Mouse (Mus musculus) stomach, embryonic 16.5 days (tissue): ENCODE results near the gene Ddx49. TPM values are rescaled to one million over a fixed set of nuclear protein-coding genes. Genes with fewer than 3 reads are reported as not detected.

Experiments
- ATAC-seq: fragments of 200-750 bp; cut with Nextera tagmentation; 2 replicates; pipeline ENCODE4 v1.8.0; 2017; ENCODE audit warnings: moderate number of reproducible peaks, moderate TSS enrichment; ENCODE audit not compliant: insufficient read depth, low FRiP score
- H3K27ac ChIP-seq: fragments of 300-500 bp; sonication (generic); 2 replicates; pipeline ENCODE4 v1.5.1; 2014; ENCODE audit warnings: low read length
- H3K27me3 ChIP-seq: fragments of 300-500 bp; sonication (generic); 2 replicates; pipeline ENCODE4 v1.6.1; 2014; ENCODE audit warnings: low read length, control low read depth, mixed read lengths; ENCODE audit not compliant: control insufficient read depth, insufficient read depth
- H3K36me3 ChIP-seq: fragments of 300-500 bp; sonication (generic); 2 replicates; pipeline ENCODE4 v1.6.1; 2014; ENCODE audit warnings: low read length; ENCODE audit not compliant: control insufficient read depth, insufficient read depth
- H3K4me1 ChIP-seq: fragments of 300-500 bp; sonication (generic); 2 replicates; pipeline ENCODE4 v1.6.1; 2014; ENCODE audit warnings: low read length, control low read depth, mixed read lengths; ENCODE audit not compliant: control insufficient read depth, insufficient read depth
- H3K4me2 ChIP-seq: fragments of 300-500 bp; sonication (generic); 2 replicates; pipeline ENCODE4 v1.6.1; 2014; ENCODE audit warnings: low read depth, low read length, mixed read lengths
- H3K4me3 ChIP-seq: fragments of 300-500 bp; sonication (generic); replicated peaks from 2 replicates; pipeline ENCODE4 v1.5.1; 2014; ENCODE audit warnings: mild to moderate bottlenecking, low read length
- H3K9ac ChIP-seq: fragments of 300-500 bp; sonication (generic); 2 replicates; pipeline ENCODE4 v1.6.1; 2014; ENCODE audit warnings: low read length
- H3K9me3 ChIP-seq: fragments of 300-500 bp; sonication (generic); replicated peaks from 2 replicates; pipeline ENCODE4 v1.6.1; 2016; ENCODE audit warnings: low read length, control low read depth; ENCODE audit not compliant: control insufficient read depth
- WGBS: fragments of 180-500 bp; shearing (Covaris S2); extraction: QIAGEN DNeasy Blood & Tissue Kit; methylation state at CpG from one replicate; pipeline ENCODE4 v1.1.7; 2014; 5-methylcytosine and 5-hydroxymethylcytosine counted together
- polyA plus RNA-seq: library from polyadenylated mRNA; unstranded; fragments of >200 nt; fragmentation: Nextera tagmentation; extraction: Ambion mirVana; gene quantifications from 2 replicates; pipeline ENCODE4 v1.2.1, GENCODE M21; 2015

Gene Ddx49
- polyA plus RNA-seq, 1 experiment from 2014 or later, result 48.8 TPM

DNA sequence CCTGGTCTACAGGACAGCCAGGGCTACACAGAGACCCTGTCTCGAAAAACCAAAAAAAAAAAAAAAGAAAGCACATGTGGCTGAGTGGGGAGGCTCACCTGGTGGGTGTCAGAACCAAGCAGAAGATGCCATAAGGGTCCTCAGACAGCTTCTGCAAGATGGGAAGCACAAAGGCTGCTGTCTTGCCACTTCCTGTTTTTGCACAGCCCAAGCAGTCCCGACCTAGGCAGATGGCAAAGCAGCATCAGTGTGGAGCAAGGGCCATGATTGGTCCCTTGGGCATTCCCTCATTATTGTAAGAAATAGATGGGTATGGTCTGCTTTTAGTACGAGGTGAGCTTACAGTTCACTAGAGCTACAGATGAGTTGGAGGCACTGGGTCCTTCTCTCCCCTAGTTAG is 1.4 kb downstream of the Ddx49 start:
- Histone ChIP-seq H3K9me3 (no peaks in the 10 kb centered on the region), H3K27me3 (no peaks in the 10 kb centered on the region), H3K36me3 (no peaks in the 10 kb centered on the region; the same call in none of the 2 replicates), H3K4me1 (peaks cover 12% of the 10 kb centered on the region), H3K27ac (no peak overlapping the region), H3K9ac (no peak overlapping the region), H3K4me2 (no peak overlapping the region), H3K4me3 (no peak overlapping the region)
- WGBS, result 77% methylated on average over 3 of the region's 3 CpGs
- ATAC-seq, result no peak

DNA sequence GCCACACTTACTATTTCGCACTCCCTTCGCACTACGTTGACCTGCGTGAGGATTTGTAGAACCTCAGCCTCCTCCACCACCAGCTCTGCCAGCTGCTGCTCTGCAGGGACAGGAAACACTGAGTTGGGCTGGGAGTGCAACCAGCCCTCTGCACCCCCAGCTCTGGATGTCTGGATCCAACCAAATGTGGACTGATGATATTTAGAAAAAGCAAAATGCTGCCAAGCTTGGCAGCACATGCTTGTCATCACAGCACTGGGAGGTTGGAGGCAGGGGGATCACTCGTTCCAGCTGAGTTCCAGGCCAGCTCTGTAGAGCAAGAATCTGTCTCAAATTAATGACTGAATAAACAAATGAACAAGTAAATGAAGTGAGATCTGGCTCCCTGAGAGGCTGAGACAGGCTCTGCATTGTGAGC is 8.3 kb downstream of the Ddx49 start:
- peak; percentile 9; the same call in 1 of the 2 replicates for ATAC-seq
- Histone ChIP-seq H3K9me3 (no peaks in the 10 kb centered on the region), H3K4me2 (no peak overlapping the region), H3K27ac (peak overlapping the region; percentile 42), H3K36me3 (peaks cover 21% of the 10 kb centered on the region; the same call in 1 of the 2 replicates), H3K9ac (no peak overlapping the region), H3K27me3 (no peaks in the 10 kb centered on the region), H3K4me3 (no peak overlapping the region), H3K4me1 (no peaks in the 10 kb centered on the region)
- WGBS, result 45% methylated on average over 5 of the region's 5 CpGs

DNA sequence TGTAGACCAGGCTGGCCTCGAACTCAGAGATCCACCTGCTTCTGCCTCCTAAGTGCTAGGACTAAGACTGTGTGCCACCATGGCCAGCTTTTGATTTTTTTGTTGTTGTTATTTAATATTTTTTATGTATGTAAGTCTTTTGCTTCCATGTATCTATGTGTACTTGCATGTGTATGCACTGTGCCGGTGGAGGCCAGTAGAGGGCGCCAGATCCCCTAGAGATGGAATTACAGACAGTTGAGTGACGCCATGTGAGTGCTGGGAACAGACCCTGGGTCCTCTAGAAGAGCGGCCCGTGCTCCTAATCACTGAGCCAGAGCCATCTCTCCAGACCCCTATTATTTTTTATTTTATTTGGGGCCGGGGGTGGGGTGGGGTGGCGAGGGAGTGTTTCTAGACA is 15.6 kb downstream of the Ddx49 start:
- WGBS, result 86% methylated on average over 8 of the region's 8 CpGs
- peaks cover 23% of the 10 kb centered on the region for H3K36me3 ChIP-seq
- no peaks in the 10 kb centered on the region; the same call in 1 of the 2 replicates for H3K9me3 ChIP-seq
- H3K4me1 ChIP-seq, result peaks cover 2% of the 10 kb centered on the region; the same call in 1 of the 2 replicates
- H3K27me3 ChIP-seq, result no peaks in the 10 kb centered on the region
- no peak overlapping the region for H3K9ac ChIP-seq
- ATAC-seq, result no peak
- H3K4me3 ChIP-seq, result no peak overlapping the region
- no peak overlapping the region for H3K27ac ChIP-seq
- no peak overlapping the region for H3K4me2 ChIP-seq

DNA sequence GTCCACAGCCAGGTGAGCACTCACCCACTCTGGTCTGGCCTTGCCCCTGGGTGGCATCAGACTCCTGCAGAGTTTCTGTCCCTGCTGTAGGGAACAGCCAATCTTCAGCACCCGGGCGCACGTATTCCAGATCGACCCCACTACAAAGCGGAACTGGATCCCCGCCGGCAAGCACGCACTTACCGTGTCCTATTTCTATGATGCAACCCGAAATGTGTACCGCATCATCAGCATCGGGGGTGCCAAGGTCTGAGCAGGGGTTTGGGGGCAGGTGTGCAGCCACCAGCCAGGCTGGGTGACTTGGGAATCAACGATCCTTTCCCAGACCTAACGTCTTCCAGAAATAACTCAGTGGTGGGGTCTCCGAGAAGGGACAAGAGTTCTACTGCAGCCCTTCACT is 17.0 kb downstream of the Ddx49 start:
- Histone ChIP-seq H3K27ac (no peak overlapping the region), H3K4me1 (peaks cover 2% of the 10 kb centered on the region; the same call in 1 of the 2 replicates), H3K9me3 (no peaks in the 10 kb centered on the region; the same call in 1 of the 2 replicates), H3K36me3 (peaks cover 19% of the 10 kb centered on the region), H3K27me3 (no peaks in the 10 kb centered on the region), H3K4me2 (no peak overlapping the region), H3K9ac (no peak overlapping the region), H3K4me3 (no peak overlapping the region)
- no peak for ATAC-seq
- 97% methylated on average over 15 of the region's 15 CpGs for WGBS

DNA sequence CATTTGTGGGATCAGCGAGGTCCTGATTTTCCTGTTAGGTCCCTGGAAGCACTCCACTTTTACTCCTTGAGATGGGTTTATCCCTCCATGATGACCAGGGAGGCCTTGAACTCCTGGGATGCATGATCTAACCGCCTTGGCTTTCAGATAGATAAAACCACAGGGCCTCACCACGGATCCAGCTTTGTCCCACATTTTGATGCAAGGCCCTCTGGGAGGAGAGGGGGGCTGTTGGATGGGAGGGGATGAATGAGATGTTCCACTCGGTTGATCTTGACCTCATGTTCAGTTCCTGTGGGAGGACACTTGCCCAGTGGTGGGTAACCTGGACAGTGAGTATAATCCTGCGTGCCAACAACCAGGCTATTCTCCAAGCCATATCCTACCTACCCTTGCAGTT is 17.9 kb downstream of the Ddx49 start:
- Histone ChIP-seq H3K4me1 (peaks cover 2% of the 10 kb centered on the region; the same call in 1 of the 2 replicates), H3K9me3 (no peaks in the 10 kb centered on the region; the same call in 1 of the 2 replicates), H3K27me3 (no peaks in the 10 kb centered on the region), H3K4me2 (peak overlapping the region; percentile 89), H3K9ac (no peak overlapping the region), H3K27ac (no peak overlapping the region), H3K4me3 (no peak overlapping the region), H3K36me3 (peaks cover 19% of the 10 kb centered on the region)
- no peak for ATAC-seq
- 74% methylated on average over 5 of the region's 5 CpGs for WGBS

DNA sequence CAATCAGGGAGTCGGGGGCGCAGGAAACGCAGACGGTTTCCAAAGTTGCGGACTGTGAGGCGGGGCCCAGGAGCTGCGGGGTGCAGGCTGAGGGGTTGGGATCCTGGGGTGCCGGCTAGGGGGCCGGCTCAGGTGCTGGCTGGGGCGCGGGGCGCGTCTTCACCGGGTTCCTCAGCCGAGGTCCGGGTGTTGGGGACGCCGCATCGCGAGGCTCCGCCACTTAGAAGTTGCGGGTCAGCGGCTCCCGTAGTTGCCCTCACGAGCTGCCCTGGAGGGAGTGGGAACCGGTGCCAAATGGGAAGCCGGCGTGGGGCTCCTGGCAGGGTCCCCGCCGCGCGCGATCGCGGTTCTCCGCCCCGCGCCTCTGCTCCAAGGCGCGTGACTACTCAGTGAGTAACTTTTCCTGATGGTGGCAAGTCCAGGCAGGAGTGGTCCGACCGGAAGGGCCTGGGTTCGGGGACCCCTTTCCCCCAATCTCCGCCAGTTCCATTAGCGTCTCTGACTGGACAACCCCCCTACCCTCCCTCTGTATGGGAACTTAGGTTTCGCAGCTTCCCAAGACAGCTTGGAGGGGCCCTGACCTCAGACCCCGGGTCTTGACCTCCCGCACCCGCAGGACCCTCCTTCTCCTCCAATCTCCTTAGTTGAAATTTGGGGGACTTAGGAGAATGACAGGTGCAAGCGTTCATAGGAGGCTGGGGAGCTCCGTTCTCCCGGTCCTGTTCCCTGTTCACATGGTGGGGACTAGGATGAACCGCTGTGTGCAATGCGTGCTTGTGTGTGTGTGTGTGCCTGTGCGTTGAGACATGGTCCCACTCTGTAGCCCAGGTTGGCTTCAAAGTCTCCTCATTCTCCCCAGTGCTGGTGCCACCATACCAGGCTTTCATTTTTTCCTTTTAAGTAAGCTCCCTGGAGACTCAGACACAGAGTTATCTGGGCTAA is 18.9 kb downstream of the Ddx49 start:
- H3K27me3 ChIP-seq, result no peaks in the 10 kb centered on the region
- H3K9me3 ChIP-seq, result no peaks in the 10 kb centered on the region; the same call in 1 of the 2 replicates
- peak overlapping the region; percentile 92 for H3K9ac ChIP-seq
- H3K4me1 ChIP-seq, result peaks cover 2% of the 10 kb centered on the region; the same call in 1 of the 2 replicates
- H3K4me3 ChIP-seq, result peak overlapping the region; percentile 87
- under 1% methylated on average over 55 of the region's 55 CpGs for WGBS
- H3K4me2 ChIP-seq, result peak overlapping the region; percentile 89
- peak overlapping the region; percentile 74 for H3K27ac ChIP-seq
- peaks cover 19% of the 10 kb centered on the region for H3K36me3 ChIP-seq
- peak; percentile 53; the same call in 1 of the 2 replicates for ATAC-seq

DNA sequence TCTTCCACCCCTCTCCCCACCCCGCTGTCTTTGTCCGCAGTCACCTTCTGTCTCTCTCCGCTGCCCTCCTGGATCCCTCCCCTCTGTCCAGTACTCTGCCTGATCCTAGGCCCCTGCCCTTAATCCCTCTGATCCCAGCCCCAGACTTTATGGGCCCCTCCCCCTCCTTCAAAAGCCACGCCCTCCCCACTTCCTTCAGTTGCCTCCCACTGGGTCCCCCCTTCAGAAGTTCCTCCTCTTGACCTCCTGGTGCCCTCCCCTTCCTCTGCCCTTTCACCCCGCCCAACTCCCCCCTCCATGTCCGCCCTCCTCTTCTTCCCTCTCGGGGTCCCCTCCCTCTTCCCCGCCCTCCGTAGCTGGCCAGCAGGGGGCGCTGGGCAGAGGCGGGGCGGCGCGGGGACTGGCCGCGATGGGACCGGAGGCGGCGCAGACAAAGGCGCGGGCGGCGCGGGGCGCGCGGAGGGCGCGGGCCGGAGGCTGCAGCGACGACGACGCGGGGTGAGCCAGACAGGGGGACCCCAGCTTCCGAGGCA is 19.6 kb downstream of the Ddx49 start, which contains the start of gene Homer3:
Homer3 (plus strand) TSS at position 225 of the 533 bp plus-strand sequence.
- Histone ChIP-seq H3K27ac (peak within 1 kb of the TSS; percentile 74), H3K4me1 (peaks cover 8% of the 10 kb centered on the region), H3K9ac (peak within 1 kb of the TSS; percentile 92), H3K4me3 (peak within 1 kb of the TSS; percentile 87), H3K36me3 (peaks cover 19% of the 10 kb centered on the region), H3K9me3 (no peaks in the 10 kb centered on the region; the same call in 1 of the 2 replicates), H3K4me2 (peak within 1 kb of the TSS; percentile 89), H3K27me3 (no peaks in the 10 kb centered on the region)
- 2% methylated on average over 36 of the region's 36 CpGs for WGBS
- peak; percentile 87 for ATAC-seq

DNA sequence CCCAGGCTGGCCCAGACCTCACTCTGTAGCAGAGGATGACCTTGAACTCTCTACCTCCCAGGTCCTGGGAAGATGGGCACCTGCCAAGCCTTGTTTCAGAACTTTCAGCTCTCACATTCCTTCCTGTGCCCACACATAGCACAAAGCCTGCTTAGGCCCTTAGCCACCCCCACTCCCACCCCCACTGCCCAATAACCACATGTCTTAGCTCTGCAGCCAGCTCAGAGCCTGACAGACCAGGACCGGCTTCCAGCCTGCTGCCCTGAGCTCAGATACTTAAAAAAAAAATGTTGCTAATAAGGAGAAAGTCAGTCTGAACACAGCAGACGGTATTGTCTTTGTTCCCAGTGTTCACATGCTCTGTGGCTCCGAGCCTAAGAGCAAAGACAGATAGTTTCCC is 21.3 kb downstream of the Ddx49 start:
- Histone ChIP-seq H3K4me1 (peaks cover 8% of the 10 kb centered on the region), H3K4me3 (no peak overlapping the region), H3K36me3 (peaks cover 7% of the 10 kb centered on the region), H3K27ac (0 out of 2 replicates have a peak overlapping the region, but pooled peaks have one; percentile 11), H3K9ac (peak overlapping the region; percentile 28; the same call in 1 of the 2 replicates), H3K27me3 (no peaks in the 10 kb centered on the region), H3K4me2 (no peak overlapping the region), H3K9me3 (no peaks in the 10 kb centered on the region)
- 35% methylated on average over 3 of the region's 3 CpGs for WGBS
- no peak for ATAC-seq

DNA sequence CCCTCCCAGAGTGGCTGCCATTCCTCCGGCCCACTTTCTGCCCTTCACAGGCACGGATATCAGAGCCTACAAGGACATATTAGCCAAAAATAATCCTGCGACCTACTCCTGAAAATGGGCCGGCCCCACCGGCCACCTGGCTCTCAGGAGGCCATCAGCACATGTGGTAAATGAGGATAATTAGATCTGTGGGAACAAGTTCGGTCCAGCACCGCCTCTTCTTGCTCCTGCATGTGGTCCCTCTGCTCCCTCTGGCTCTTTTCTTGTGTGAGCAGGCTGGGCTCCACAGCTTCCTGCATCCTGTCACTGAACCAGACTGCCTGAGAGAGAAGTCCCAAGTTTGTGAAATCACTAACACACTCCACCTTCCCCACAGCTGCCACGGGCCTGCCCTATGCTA is 23.0 kb downstream of the Ddx49 start:
- no peak overlapping the region for H3K4me3 ChIP-seq
- no peak overlapping the region for H3K4me2 ChIP-seq
- no peak overlapping the region for H3K27ac ChIP-seq
- H3K9ac ChIP-seq, result peak overlapping the region; percentile 43; the same call in 1 of the 2 replicates
- no peaks in the 10 kb centered on the region for H3K27me3 ChIP-seq
- 55% methylated on average over 8 of the region's 8 CpGs for WGBS
- no peak for ATAC-seq
- H3K36me3 ChIP-seq, result no peaks in the 10 kb centered on the region
- peaks cover 6% of the 10 kb centered on the region for H3K4me1 ChIP-seq
- no peaks in the 10 kb centered on the region for H3K9me3 ChIP-seq
